Mouse (Mus musculus) CH12.LX (cell line): ENCODE results near the gene Mb. TPM values are rescaled to one million over a fixed set of nuclear protein-coding genes. Genes with fewer than 3 reads are reported as not detected.

Experiments
- DNase-seq: peaks from one replicate; pipeline ENCODE4 v3.0.0-alpha.2; 2013; ENCODE audit errors: extremely low read depth
- H3K27ac ChIP-seq: 2 replicates; pipeline ENCODE4 v1.5.1; 2012; ENCODE audit warnings: low read depth, mild to moderate bottlenecking, control low read depth, moderate library complexity; ENCODE audit not compliant: insufficient read depth
- H3K27me3 ChIP-seq: replicated peaks from 2 replicates; pipeline ENCODE3; 2012; ENCODE audit warnings: inconsistent platforms
- H3K36me3 ChIP-seq, 2 experiments: replicated peaks in 1 of 2; 2 replicates each; pipeline versions ENCODE3 to v1.6.1; 2012; ENCODE audit warnings: inconsistent platforms in 1 of 2, low read length in 1 of 2, mild to moderate bottlenecking in 1 of 2, mixed read lengths in 1 of 2, moderate library complexity in 1 of 2; ENCODE audit not compliant: control insufficient read depth in 1 of 2, insufficient read depth in 1 of 2
- H3K4me1 ChIP-seq, 2 experiments: 2 replicates each; pipeline ENCODE4 v1.6.1; 2012; ENCODE audit warnings: inconsistent platforms in 1 of 2, moderate library complexity in 1 of 2; ENCODE audit not compliant: insufficient read depth in 2 of 2, control insufficient read depth in 1 of 2
- H3K4me2 ChIP-seq: 2 replicates; pipeline ENCODE4 v1.6.1; 2012; ENCODE audit warnings: low read depth, mild to moderate bottlenecking, control low read depth; ENCODE audit not compliant: poor library complexity, insufficient read depth, severe bottlenecking
- H3K4me3 ChIP-seq, 3 experiments: fragments of 150-350 bp in 1 of 3; sonication (generic) in 1 of 3; replicated peaks in 1 of 3; 2 replicates each; pipeline versions ENCODE3 to v1.5.1; 2011 to 2012; ENCODE audit warnings: low read depth in 2 of 3, low read length in 2 of 3, mild to moderate bottlenecking in 2 of 3, moderate library complexity in 2 of 3, control low read depth in 1 of 3, improper control_type of control experiment in 1 of 3, inconsistent platforms in 1 of 3, mixed read lengths in 1 of 3; ENCODE audit not compliant: poor library complexity in 1 of 3
- H3K79me2 ChIP-seq: replicated peaks from 2 replicates; pipeline ENCODE4 v1.6.1; 2012; ENCODE audit warnings: mild to moderate bottlenecking, moderate library complexity; ENCODE audit not compliant: control insufficient read depth, poor library complexity, insufficient read depth, severe bottlenecking; ENCODE audit errors: extremely low read depth
- H3K9ac ChIP-seq: 2 replicates; pipeline ENCODE4 v1.6.1; 2012; ENCODE audit warnings: low read depth, mild to moderate bottlenecking, control low read depth, moderate library complexity; ENCODE audit not compliant: insufficient read depth
- H3K9me3 ChIP-seq: replicated peaks from 2 replicates; pipeline ENCODE3; 2012; ENCODE audit warnings: low read length, inconsistent platforms, mixed read lengths
- CHD2 ChIP-seq: IDR thresholded peaks from 2 replicates; pipeline ENCODE4 v1.6.1; 2011; ENCODE audit warnings: low read length, improper control_type of control experiment
- CTCF ChIP-seq, 2 experiments: IDR thresholded peaks in 1 of 2; conservative IDR thresholded peaks in 1 of 2; 2 replicates each; pipeline ENCODE4 v1.5.1; 2011 to 2012; ENCODE audit warnings: low read depth in 2 of 2, low read length in 2 of 2, improper control_type of control experiment in 1 of 2, inconsistent platforms in 1 of 2, mild to moderate bottlenecking in 1 of 2, moderate library complexity in 1 of 2
- ELF1 ChIP-seq: IDR thresholded peaks from 2 replicates; pipeline ENCODE4 v1.6.1; 2014; ENCODE audit warnings: low read depth, mild to moderate bottlenecking, inconsistent platforms, low read length, improper control_type of control experiment
- ETS1 ChIP-seq: conservative IDR thresholded peaks from 2 replicates; pipeline ENCODE4 v1.6.1; 2012; ENCODE audit warnings: low read depth, mild to moderate bottlenecking, inconsistent platforms, low read length, improper control_type of control experiment, moderate library complexity
- GABPA ChIP-seq: IDR thresholded peaks from 2 replicates; pipeline ENCODE4 v1.6.1; 2012; ENCODE audit warnings: low read depth, low read length, improper control_type of control experiment, inconsistent platforms; ENCODE audit not compliant: insufficient replicate concordance
- HCFC1 ChIP-seq: IDR thresholded peaks from 2 replicates; pipeline ENCODE4 v1.6.1; 2012; ENCODE audit warnings: low read depth, mild to moderate bottlenecking, inconsistent platforms, low read length, improper control_type of control experiment
- MAX ChIP-seq: IDR thresholded peaks from 2 replicates; pipeline ENCODE4 v1.6.1; 2011; ENCODE audit warnings: low read length, improper control_type of control experiment
- MAZ ChIP-seq: IDR thresholded peaks from 2 replicates; pipeline ENCODE4 v1.6.1; 2012; ENCODE audit warnings: low read depth, mild to moderate bottlenecking, inconsistent platforms, low read length, improper control_type of control experiment, moderate library complexity
- MYC ChIP-seq: IDR thresholded peaks from 2 replicates; pipeline ENCODE4 v1.6.1; 2011; ENCODE audit warnings: low read depth, mild to moderate bottlenecking, improper control_type of control experiment, low read length
- NELFE ChIP-seq: IDR thresholded peaks from 2 replicates; pipeline ENCODE4 v1.6.1; 2011; ENCODE audit warnings: low read depth, low read length, improper control_type of control experiment
- NRF1 ChIP-seq: IDR thresholded peaks from 2 replicates; pipeline ENCODE4 v1.6.1; 2014; ENCODE audit warnings: low read depth, mild to moderate bottlenecking, inconsistent platforms, low read length, improper control_type of control experiment, moderate library complexity
- RAD21 ChIP-seq: IDR thresholded peaks from 2 replicates; pipeline ENCODE4 v1.6.1; 2011; ENCODE audit warnings: low read depth, mild to moderate bottlenecking, low read length, improper control_type of control experiment, moderate library complexity
- SIN3A ChIP-seq: IDR thresholded peaks from 2 replicates; pipeline ENCODE4 v1.6.1; 2012; ENCODE audit warnings: low read length, improper control_type of control experiment, inconsistent platforms
- SMC3 ChIP-seq: IDR thresholded peaks from 2 replicates; pipeline ENCODE4 v1.6.1; 2011; ENCODE audit warnings: low read depth, low read length, improper control_type of control experiment
- TCF12 ChIP-seq: IDR thresholded peaks from 2 replicates; pipeline ENCODE4 v1.6.1; 2014; ENCODE audit warnings: low read depth, mild to moderate bottlenecking, inconsistent platforms, low read length, improper control_type of control experiment
- UBTF ChIP-seq: IDR thresholded peaks from 2 replicates; pipeline ENCODE4 v1.6.1; 2012; ENCODE audit warnings: low read depth, mild to moderate bottlenecking, inconsistent platforms, low read length, improper control_type of control experiment, moderate library complexity
- USF1 ChIP-seq: IDR thresholded peaks from 2 replicates; pipeline ENCODE4 v1.6.1; 2014; ENCODE audit warnings: low read depth, mild to moderate bottlenecking, inconsistent platforms, low read length, improper control_type of control experiment
- USF2 ChIP-seq: conservative IDR thresholded peaks from 2 replicates; pipeline ENCODE4 v1.6.1; 2011; ENCODE audit warnings: low read depth, low read length, improper control_type of control experiment
- ZC3H11A ChIP-seq: IDR thresholded peaks from 2 replicates; pipeline ENCODE4 v1.6.1; 2012; ENCODE audit warnings: low read depth, mild to moderate bottlenecking, inconsistent platforms, low read length, improper control_type of control experiment
- ZKSCAN1 ChIP-seq: IDR thresholded peaks from 2 replicates; pipeline ENCODE4 v1.6.1; 2012; ENCODE audit warnings: low read depth, inconsistent platforms, low read length, improper control_type of control experiment, borderline replicate concordance
- dilution Hi-C: fragments of 300-500 bp; cut with MboI; formaldehyde crosslinking; loops from 2 replicates; pipeline ENCODE4 v1.14.3; 2020; ENCODE audit warnings: low sequenced_read_pairs; ENCODE audit not compliant: extremely low pct_unique_long_range_greater_than_20kb, extremely low pct_ligation_motif_present
- in situ Hi-C: fragments of 300-500 bp; cut with MboI; formaldehyde crosslinking; loops from 3 replicates; pipeline ENCODE4 v1.14.3; 2019; ENCODE audit warnings: low sequenced_read_pairs, low pct_ligation_motif_present, low pct_unique_long_range_greater_than_20kb, mixed read lengths
- polyA plus RNA-seq: library from polyadenylated mRNA; unstranded; fragments of >175 nt; gene quantifications from 2 replicates; pipeline ENCODE4 v1.2.1, GENCODE M21; 2012; ENCODE audit warnings: low read depth; ENCODE audit not compliant: insufficient read length
- total RNA-seq, 2 experiments: library from RNA; depleted of rRNA; stranded (reverse); fragments of 300-350 nt in 1 of 2; fragments of >200 nt in 1 of 2; gene quantifications; 2 replicates each; pipeline ENCODE4 v1.2.3; 2012 to 2014

Mb gene
- total and polyA plus RNA-seq, 3 experiments: not detected

DNA sequence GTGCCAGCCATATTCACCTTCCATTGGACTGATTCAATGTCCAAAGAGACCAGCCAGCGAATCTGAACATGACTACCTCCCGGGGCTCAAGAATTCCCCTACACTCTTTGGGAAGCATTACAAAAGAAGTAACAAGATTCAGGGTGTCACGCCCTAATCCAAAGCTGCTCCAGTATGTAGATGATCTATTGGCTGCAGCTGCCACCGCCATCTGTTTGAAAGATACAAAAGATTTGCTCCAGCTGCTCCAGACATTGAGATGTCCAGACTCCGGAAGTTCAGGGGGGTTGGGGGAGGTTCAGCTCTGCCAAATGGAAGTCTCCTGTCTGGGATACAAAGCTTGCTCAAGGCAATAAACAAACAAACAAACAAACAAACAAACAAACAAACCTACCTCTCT lies 73.9 kb downstream of the Mb start:
- no peak for DNase-seq
- in situ Hi-C loops (loop anchor here (25.0 kb wide), 1 partner anchor 386 kb away; no protein-coding TSS in a partner anchor), dilution Hi-C loops (no loop called here)
- H3K9me3 ChIP-seq: peaks cover 1% of the 10 kb centered on the region
- no peak for TF ChIP-seq RAD21
- no peak for TF ChIP-seq ZC3H11A
- no peak for TF ChIP-seq ETS1
- TF ChIP-seq SIN3A: no peak
- no peak for TF ChIP-seq HCFC1
- TF ChIP-seq MAX: no peak
- TF ChIP-seq ZKSCAN1: no peak
- no peak for TF ChIP-seq MAZ
- no peak for TF ChIP-seq NRF1
- no peak for TF ChIP-seq USF2
- TF ChIP-seq GABPA: no peak
- TF ChIP-seq CHD2: no peak
- no peak for TF ChIP-seq TCF12
- H3K9ac ChIP-seq: no peak overlapping the region
- no peak overlapping the region for H3K27ac ChIP-seq
- no peaks in the 10 kb centered on the region for H3K4me1 ChIP-seq
- no peaks in the 10 kb centered on the region for H3K36me3 ChIP-seq
- no peaks in the 10 kb centered on the region for H3K79me2 ChIP-seq
- H3K4me2 ChIP-seq: no peak overlapping the region
- peaks cover 79% of the 10 kb centered on the region for H3K27me3 ChIP-seq
- no peak overlapping the region for H3K4me3 ChIP-seq

DNA sequence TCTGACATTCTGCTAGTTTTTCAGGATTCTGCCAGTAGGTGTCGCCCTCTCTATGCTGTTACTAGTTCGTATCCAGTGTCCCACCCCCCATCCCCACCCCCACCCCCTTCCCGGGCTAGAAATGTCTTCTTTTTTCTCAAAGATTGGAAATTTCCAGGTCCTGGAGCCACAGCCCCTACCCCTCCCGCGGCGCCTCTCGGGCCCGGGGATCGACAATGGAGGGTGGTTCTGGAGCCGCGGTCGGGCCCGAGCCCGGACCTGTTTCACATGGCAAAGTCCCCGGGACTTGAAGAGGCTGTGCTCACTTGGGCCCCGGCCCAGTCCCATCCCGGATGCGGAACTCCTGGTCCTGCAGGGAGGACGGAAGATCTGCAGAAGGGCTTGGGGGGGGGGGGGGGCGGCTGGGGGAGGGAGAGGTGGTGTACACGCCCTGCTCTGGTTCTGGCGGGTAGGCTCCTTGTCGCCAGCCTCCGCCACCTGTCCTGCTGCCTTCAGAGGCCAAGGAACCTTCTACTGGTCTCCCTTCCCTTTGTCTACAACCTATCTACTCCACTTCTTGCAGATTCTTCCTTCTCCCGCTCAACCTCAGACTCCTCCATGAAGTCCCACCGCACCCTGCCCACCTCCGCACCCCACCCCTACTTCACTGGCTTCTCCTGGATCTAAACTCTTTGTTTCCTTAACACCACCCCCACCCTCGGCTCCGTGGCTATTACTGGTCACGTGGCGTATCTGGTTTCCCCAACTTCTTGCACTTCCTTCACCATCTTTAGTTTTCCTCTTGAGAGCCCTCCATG lies 76.4 kb downstream of the Mb start:
- Histone ChIP-seq H3K4me3 (peak overlapping the region in 2 of 3 experiments; percentile 23 to 35), H3K9me3 (peaks cover 6% of the 10 kb centered on the region), H3K79me2 (no peaks in the 10 kb centered on the region), H3K27ac (no peak overlapping the region), H3K4me1 (no peaks in the 10 kb centered on the region), H3K4me2 (peak overlapping the region; percentile 63; the same call in 1 of the 2 replicates), H3K36me3 (no peaks in the 10 kb centered on the region), H3K27me3 (peaks cover 60% of the 10 kb centered on the region), H3K9ac (peak overlapping the region; percentile 35; the same call in 1 of the 2 replicates)
- in situ Hi-C loops (no loop called here), dilution Hi-C loops (no loop called here)
- DNase-seq: peak; percentile 58
- TF ChIP-seq ELF1 (no peak), CHD2 (peak; percentile 72), CTCF (conservative IDR thresholded peaks at IDR 0.05 in 1 of 2, IDR thresholded peaks at IDR 0.05 in 1 of 2; ENCODE audit: low read depth in 2 of 2, low read length in 2 of 2) (peak in 1 of 2 experiments; percentile 67; a peak in 2 of 4 replicates), MAX (no peak), MYC (no peak), USF1 (peak; percentile 16; the same call in 1 of the 2 replicates), UBTF (no peak), RAD21 (peak; percentile 39), NELFE (no peak), SMC3 (peak; percentile 30)
